Mouse (Mus musculus) induced T-regulatory cell, adult 2 months (primary cell): ENCODE measurements around the gene Hdac4.

Source experiments
- DNase-seq: peaks from one replicate; pipeline ENCODE4 v3.0.0-alpha.2; 2012; ENCODE audit warnings: low read depth

Hdac4 gene

GRCm38 (mm10) chr1:92100371-92100891 is 95.1 kb downstream of the Hdac4 start:
- DNase-seq = no peak

- DNase-seq = no peak
Measured at GRCm38 (mm10) chr1:92099964-92100363, 95.5 kb downstream of the Hdac4 start.

GRCm38 (mm10) chr1:92099502-92099901 is 96.0 kb downstream of the Hdac4 start:
- DNase-seq = no peak

- DNase-seq = no peak
Measured at GRCm38 (mm10) chr1:92098456-92098855, 97.0 kb downstream of the Hdac4 start.

- DNase-seq = no peak
Measured at GRCm38 (mm10) chr1:92096991-92097525, 98.4 kb downstream of the Hdac4 start.

GRCm38 (mm10) chr1:92092286-92092685 is 103.2 kb downstream of the Hdac4 start:
- no peak for DNase-seq

GRCm38 (mm10) chr1:92087821-92088220 is 107.7 kb downstream of the Hdac4 start:
- DNase-seq = no peak

GRCm38 (mm10) chr1:92087343-92087742 is 108.2 kb downstream of the Hdac4 start:
- DNase-seq = no peak

GRCm38 (mm10) chr1:92086841-92087240 is 108.7 kb downstream of the Hdac4 start:
- peak; percentile 46 for DNase-seq

- peak; percentile 59 for DNase-seq
Measured at GRCm38 (mm10) chr1:92086277-92086813, 109.2 kb downstream of the Hdac4 start.

GRCm38 (mm10) chr1:92084738-92085137 is 110.8 kb downstream of the Hdac4 start:
- peak; percentile 42 for DNase-seq

- peak; percentile 44 for DNase-seq
Measured at GRCm38 (mm10) chr1:92084004-92084403, 111.5 kb downstream of the Hdac4 start.

- DNase-seq = no peak
Measured at GRCm38 (mm10) chr1:92082837-92083541, 112.5 kb downstream of the Hdac4 start.

GRCm38 (mm10) chr1:92082156-92082836 is 113.2 kb downstream of the Hdac4 start:
- DNase-seq = peak; percentile 45

GRCm38 (mm10) chr1:92079982-92080537 is 115.4 kb downstream of the Hdac4 start:
- DNase-seq = peak; percentile 96

GRCm38 (mm10) chr1:92075312-92075711 is 120.2 kb downstream of the Hdac4 start:
- no peak for DNase-seq

GRCm38 (mm10) chr1:92074655-92075054 is 120.8 kb downstream of the Hdac4 start:
- DNase-seq = no peak

GRCm38 (mm10) chr1:92069932-92070677 is 125.4 kb downstream of the Hdac4 start:
- DNase-seq = no peak

GRCm38 (mm10) chr1:92069464-92069863 is 126.0 kb downstream of the Hdac4 start:
- DNase-seq = peak; percentile 56

GRCm38 (mm10) chr1:92064307-92064706 is 131.2 kb downstream of the Hdac4 start:
- peak; percentile 88 for DNase-seq

- DNase-seq = no peak
Measured at GRCm38 (mm10) chr1:92063271-92063670, 132.2 kb downstream of the Hdac4 start.
